Mouse (Mus musculus): ENCODE results near the gene Tnfsf8.

Gene Tnfsf8

DNA sequence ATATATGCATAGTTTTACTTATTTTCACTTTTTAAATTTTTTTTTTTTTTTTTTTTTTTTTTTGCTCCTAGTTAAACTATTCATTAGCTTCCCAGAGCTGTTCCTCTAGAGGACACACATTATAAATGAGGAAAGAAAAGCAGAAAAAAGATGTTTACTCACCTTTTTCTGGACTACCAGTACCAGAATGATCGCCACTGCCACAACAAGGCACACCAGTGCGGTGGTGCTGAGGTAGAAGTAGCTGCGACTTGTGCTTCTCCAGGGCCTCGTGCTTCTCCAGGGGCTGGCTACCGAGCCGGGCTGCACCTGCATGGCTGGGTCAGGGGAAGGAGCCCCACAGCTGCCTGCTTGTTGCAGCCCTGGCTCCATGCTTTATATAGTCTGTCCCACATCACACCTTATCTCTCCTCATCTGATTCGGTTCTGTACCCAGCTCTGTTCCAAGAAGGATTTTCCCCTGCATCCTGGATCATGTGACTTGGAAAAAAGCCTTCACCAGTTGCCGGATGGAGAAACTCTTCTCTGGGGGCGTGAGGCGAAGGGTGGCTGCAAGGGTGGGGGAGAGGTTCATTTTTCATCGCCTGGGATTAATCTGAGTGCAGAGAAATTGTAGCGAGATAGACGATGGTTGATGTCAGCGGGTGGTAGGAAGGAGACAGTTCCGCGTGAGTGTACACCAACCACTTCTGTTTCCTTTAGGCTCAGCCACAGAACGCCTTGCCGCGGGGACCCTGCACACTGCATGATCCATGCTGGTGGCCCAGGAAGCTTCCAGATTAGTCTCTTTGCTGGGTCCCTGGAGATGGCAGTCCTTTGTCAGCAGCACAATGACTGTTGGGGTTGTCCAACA, at the start of gene Tnfsf8:
TSS of gene Tnfsf8 (minus strand) at position 660 of the 853 bp plus-strand sequence.
- no peak for DNase-seq (ENCODE audit: low spot score)

DNA sequence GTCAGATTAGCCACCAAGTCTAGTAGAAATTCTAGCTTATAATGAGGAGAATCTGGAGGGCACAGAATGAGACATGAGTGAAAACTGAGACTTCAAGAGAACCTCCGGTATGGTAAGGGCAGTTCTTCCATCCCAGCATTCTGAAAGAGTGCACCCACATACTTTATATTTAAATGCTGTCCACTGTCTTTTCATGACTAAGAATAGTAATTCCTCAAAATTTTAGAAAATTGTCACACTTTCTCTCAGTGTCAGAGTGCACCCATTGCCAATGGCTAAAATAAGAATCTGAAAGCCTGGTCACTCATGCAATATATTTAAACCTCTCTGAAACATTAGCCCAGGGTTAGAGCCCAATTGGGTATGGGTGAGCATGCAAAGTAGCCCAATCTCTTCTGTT, 47.4 kb upstream of the Tnfsf8 start:
- no peak for DNase-seq (ENCODE audit: low spot score)

DNA sequence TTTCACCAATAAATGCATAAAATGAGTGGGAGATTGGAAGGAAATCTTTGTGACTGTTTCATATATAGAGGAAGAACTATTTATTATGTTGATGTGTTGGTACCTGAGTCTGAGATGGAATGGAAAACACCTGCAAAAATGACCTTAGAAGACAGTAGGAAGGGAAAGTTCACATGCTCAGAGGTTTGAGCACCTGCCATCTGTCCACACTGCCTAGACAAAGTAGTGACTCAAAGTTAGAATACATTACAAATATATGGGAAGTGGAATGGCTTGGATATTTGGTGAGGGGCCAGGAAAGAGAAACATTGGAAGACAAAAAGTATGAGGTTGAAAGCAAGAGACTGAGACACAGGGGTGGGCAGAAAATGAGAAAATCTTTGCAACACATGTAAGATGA, 46.3 kb upstream of the Tnfsf8 start:
- no peak for DNase-seq (ENCODE audit: low spot score)

DNA sequence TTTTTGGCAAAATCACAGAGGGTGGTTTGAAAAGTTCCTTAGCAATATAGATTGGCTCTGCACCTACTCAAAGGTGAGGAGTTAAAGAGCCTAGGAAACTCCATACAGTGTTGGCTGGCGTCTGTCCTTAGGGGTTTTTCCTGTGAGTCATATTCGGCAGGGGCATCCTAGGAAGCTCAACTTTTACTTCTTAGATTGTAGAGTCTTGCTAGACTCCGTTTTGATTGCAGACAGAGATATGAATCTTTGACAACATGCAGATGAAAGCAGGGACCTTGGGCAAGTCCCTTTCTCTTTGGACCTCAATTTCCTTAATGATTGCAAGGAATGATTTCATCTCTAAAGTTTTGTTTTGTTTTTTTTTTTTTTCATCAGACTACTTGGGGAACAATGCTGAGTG, 44.9 kb upstream of the Tnfsf8 start:
- no peak for DNase-seq (ENCODE audit: low spot score)

DNA sequence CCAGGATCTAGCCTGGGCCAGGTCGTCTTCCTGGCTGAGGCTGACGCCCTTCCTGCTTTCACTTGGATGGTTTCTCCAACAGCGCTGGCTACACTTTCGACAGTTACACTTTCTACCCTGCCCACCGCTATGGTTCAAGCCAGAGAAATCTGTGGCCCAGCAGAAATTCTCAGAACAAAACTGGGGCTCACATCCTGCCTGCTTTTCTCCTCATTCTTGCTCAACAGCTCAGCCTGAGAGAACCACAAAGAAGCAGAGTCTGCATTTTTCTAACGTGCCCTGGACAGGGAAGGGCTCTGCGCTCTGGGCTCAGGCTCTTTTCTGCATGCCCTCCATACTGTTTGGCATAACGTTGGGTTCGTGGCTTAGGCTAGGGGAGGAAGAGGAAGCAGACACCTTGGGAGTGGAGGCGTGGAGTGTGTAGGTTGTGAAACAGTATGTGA, 38.0 kb upstream of the Tnfsf8 start:
- DNase-seq (ENCODE audit: low spot score), result no peak

DNA sequence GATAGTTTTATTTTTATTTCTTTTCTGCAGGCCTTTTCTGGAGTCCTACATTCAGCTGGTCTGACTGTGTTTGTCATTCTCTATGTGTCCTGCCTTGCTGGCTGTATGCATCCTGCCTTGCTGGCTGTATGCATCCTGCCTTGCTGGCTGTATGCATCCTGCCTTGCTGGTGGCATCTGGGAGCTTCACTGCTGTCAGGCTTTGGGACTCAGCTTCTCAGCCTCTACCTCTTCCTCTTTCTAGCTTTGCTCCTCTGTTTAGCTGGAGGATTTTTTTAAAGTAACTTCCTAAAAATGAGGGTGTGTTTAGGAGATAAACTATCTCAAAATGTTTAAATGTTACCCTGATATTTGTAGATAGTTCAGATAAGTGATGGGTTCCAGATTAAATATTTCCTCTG, 36.0 kb upstream of the Tnfsf8 start:
- no peak for DNase-seq (ENCODE audit: low spot score)

DNA sequence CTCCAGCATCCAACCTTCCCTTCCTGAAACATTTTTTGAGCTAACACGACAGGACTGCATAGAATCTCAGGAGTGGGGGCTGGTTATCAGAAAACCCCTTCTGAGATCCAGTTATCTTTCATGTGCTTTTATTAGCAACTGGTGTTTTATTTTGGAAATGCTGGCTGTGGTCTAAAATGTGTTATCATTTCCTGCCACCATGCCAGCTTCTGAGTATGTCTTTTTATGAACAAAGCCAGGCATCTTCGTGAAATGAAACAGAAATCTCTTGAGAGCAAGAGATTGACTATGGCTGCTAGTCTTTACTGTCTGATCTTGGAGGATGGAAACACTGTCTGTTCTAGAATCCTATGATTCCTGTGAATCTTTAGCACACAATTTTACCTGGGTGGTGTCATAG, 25.0 kb upstream of the Tnfsf8 start:
- DNase-seq (ENCODE audit: low spot score), result no peak

DNA sequence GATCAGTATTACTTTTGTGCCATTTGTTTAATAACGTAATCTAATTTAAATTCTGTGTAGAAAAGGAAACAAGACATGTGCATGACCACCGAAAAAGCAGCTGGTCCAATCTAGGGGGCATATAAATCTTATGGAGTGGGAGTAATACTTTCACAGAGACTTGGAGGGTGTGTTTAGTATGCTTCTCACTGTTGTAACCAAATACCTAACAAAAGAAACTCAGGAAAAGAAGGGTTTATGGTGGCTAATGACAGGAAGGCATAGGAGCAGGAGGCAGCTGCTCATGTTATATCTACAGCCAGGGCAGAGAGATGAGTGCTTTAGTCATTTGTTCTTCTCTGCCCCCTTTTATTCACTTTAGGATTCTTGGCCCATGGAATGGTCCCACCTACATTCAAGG, 15.6 kb upstream of the Tnfsf8 start:
- DNase-seq (ENCODE audit: low spot score), result no peak

DNA sequence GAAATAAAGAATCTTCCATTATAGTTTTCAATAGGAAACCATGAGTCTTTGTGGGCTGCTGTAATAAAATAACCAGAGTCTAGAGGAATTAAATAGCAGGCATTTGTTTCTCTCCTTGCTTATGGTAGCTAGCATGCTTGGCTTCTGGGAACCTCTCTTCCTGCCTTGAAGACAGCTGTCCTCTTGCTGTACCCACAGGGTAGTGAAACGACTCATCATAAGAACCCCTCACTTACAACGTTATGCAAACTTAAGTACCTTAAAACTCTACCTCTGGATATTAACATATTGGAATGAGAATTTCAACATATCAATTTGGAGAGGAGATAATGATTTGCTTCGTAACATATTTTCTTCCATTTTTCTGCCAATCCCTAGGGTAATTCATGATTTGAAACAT, 14.3 kb upstream of the Tnfsf8 start:
- no peak for DNase-seq (ENCODE audit: low spot score)

DNA sequence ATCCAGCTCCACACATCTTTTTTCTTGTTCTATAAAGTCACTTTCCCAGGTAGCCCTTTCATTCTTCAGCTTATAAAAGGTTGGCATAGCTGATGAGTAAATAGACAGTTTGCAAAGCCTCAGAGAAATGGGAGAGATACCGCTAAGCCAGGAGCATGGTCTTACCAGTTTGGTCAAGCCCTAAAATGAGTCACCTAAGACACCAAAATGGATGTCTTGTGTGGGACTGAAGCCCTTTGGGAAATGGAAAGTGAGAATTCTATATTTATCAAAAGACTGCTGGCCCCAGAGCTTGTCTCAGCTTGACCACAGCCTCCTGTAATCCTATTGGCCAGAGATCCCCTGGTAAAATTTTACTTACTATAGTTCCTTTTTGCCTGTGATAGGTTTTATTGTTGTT, 9.5 kb upstream of the Tnfsf8 start:
- DNase-seq (ENCODE audit: low spot score), result no peak

DNA sequence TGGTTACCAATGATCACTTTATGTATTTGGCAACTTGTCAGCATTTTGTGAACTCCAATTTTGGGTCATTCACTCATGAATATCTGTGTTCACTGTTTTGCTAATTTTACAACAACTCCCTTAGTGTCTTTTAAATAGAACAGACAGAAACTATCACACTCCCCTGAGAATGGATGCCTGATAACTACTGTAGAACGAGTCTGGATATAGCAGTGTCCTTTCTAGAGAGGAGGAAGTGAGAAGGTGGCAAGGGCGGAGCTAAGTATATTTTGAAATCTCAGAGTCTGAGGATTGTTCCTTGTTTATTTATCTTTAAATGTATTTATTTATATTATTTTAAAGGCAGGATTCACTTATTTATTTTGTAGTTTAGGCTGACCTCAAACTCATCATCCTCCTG, 7.6 kb upstream of the Tnfsf8 start:
- no peak for DNase-seq (ENCODE audit: low spot score)

DNA sequence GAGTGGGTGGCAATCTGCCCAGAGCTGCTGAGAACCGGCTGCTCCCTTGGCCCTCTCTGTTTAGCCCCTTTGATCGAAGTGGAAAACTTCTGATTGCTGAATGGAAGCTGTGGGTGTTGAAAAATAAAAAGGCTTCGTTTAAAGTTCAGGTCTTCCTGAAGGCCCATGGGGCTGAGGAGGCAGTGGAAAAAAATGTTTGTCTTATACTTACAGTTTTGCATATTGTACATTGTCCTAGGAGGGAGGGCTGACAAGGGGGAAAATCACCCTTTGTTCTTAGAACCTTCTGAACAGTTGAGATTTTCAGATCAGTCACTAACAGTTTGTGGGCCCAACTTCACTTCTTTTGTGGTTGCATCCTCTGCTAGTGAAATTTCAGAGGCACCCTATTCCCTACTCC, 1.8 kb upstream of the Tnfsf8 start:
- DNase-seq (ENCODE audit: low spot score), result no peak

DNA sequence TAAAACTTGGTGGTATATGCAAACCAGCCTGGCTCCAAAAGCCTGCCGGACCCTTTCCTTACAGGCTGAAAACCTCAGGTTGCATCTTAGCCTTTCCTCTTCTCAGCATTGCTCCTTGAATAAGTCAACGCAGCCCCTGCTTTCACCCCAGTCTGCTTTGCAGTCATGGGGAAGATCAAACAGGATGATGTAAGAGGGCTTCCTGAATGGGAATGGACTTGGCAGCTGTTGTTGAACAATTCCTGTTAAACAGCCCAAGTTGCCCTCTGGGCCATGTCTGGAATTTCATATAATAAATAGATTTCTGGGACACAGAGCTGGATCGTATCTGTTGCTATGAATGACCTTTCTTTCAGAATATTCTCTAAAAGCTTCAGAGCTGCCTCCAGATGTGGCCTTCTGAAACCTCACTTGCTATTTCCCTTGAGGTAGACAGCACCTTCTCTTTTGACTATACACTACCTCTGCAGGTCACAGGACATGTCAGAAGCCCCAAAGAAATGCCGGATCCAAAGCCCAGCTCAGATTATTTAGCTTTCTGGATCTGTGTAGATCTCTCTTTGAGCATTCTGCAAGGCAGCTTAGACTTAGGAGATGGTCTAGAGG, 1.0 kb upstream of the Tnfsf8 start:
- no peak for DNase-seq (ENCODE audit: low spot score)

DNA sequence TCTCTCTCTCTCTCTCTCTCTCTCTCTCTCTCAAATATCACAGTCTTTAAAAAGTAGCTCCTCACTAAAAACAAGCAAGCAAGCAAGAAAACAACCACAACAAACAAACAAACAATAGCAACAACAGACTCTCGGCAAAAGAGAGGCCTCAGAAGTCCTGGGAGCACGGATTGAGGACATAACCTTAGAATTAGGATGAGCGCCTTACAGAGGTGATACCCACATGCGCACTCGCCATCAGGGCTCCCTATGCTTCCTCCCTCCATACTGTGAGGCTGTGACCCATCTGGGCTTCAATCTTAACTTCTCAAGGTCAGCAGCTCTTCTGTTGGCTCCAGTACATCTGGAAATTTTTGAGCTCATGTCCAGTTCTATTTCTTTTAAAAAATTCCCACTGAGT, 911 bp downstream of the Tnfsf8 start:
- no peak for DNase-seq (ENCODE audit: low spot score)

DNA sequence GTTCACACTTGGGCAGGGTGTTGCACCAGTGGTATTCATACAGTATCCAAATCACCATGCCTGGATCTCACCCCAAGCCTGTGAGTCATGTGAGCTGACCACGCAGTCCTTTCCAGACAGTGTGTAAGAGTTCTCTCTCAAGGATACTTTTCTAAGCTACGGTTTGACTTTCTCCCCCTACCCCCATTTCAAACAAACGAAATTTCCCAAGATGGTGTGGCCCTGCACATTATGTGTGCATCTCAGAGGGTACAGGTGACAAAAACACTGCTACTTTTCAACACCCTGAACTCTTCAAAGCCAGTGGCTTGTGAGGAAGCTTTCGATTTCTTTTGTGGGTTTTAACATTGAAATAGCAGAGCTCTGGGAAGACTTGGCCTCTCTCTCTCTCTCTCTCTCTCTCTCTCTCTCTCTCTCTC, 1.4 kb downstream of the Tnfsf8 start:
- no peak for DNase-seq (ENCODE audit: low spot score)

DNA sequence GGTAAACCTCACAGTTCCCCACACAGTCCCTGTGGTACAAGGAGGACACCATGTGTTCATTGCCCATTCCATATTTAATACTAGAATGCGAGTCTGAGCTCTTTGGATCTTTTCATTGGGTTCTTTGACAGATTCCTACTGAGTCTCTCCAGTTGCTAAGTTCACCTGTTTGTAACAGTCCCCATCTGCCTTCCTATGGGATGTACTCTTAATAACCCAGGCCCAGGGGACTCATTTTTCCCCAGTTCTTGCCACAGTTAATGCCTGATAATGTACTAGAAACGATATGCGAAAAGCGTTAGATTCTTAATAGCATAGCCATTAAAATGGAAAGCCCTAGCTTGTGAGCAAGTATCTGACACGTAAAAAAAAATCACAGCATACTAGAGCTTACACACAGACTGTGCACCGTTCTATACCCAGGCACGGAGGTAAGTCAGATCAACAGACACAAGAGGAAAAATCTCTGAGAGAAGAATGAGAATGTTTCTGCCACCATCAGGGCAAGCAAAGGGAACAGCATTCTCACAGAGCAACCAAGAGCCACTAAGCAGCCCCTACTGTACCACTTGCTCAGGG, 2.4 kb downstream of the Tnfsf8 start:
- DNase-seq (ENCODE audit: low spot score), result no peak

DNA sequence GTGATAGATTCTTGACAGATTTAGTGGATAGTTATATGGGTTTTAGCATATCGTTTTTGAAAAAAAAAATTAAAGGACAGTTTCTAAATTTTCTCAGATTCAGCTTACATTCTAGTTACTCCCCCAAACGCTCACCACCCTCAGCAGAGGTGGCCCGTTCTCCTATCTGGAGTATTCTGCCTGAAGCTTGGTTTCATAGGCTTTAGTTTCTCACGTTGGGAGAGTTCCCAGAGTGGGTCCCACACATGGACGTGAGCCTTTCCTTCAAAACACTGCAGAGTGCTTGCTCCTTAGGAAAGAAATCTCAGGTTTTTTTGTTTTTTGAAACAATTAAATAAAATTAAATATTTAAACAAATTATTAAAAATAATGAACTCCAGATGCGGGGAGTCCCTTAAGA, 4.4 kb downstream of the Tnfsf8 start:
- DNase-seq (ENCODE audit: low spot score), result no peak

DNA sequence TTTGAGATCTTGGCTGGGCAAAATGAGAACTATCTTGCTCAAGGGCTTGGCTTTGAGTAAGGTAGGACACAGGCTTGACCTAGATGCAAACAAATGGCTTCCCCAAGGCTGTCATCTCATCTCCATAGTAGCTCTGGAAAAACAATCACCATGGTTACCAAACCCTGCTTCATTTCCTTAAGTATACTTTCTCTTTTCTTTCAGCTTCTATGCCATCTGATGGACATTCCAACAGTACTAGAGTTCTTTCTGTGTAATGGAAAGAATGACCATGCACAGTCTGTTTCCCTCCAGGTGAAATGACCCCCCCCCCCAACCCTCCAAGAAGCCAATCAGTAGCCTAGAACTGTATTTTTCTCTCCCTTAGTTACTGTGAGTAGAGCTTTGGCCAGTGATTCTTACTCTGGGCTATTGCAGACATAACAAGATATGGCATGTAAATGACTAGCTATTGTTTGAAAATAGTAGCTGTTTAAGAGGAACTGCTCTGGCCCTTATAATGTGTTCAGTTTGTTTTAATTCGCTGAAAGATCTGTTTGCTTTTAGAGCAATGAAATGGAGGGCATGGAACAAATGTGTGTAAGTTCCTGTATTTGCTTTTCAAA, 7.3 kb downstream of the Tnfsf8 start:
- DNase-seq (ENCODE audit: low spot score), result no peak

DNA sequence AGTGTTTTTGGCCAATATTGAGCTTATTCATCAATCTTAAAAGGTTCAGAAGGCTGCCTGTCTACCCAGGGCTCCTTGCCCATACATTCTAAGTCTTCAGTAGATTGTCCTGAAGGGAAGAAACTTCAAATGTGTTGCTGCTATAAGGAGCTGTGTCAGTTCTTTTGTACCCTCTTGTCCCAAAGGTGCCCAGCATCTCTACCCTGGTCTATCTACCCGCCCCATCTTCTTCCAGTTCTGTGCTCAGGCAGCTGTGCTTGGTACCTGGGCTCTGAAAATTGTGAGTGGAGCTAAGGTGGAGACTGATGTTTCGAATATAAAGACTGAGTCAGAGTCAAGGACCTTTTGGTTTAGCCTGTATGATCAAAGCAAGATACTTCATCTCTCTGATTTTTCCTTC, 11.1 kb downstream of the Tnfsf8 start:
- no peak for DNase-seq (ENCODE audit: low spot score)

DNA sequence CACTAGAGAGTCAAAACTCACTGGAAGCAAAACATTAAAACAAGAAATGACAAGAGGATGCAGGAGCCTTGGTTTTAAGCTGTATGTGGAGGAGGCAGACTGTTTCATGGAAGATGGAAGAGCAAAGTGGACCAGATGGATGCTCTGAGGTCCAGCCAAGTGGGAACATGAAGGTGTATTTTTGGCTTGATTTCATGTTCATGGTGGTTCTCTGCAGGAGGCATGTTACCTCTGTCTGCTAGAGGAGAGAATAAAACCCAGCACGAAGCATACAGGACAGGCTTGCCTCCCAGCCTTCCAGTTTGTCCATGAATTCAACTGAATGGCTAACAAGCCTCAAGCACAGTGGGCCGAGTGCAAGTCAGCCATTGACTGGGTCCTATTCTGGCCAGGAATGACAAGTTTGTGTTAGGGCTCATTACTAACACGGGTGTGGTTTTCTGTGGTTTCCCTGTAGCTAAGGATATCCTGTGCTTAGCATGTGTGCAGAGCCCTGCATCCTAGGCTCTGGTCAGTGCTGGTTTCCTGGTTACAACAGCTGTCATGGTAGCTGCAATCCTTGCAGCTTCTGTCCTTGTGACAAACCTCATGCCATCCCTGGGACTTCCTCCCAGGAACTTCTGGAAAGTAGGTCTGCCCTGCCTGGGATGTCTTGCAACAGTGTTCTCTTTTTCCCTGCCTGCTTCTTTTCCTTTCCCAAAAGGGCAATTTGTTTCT, 14.1 kb downstream of the Tnfsf8 start:
- DNase-seq (ENCODE audit: low spot score), result no peak

DNA sequence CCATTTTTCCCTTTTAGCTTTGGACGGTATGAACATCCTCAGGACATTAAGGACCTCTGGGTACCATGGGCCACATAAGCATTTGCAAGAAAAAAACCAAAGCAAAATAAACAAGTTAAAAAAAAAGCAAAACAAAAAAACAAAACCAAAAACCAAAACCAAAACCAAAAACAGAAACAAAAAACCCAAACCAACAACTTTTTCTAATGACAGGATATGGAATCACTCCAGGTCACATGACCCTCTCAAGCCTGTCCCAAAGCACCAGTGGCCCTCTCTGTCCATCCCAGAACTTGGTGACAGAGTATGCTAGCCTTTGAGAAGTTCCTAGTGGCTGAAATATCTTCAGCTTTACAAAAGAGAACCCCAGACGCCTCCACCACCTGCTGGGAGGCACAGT, 15.4 kb downstream of the Tnfsf8 start:
- DNase-seq (ENCODE audit: low spot score), result no peak

DNA sequence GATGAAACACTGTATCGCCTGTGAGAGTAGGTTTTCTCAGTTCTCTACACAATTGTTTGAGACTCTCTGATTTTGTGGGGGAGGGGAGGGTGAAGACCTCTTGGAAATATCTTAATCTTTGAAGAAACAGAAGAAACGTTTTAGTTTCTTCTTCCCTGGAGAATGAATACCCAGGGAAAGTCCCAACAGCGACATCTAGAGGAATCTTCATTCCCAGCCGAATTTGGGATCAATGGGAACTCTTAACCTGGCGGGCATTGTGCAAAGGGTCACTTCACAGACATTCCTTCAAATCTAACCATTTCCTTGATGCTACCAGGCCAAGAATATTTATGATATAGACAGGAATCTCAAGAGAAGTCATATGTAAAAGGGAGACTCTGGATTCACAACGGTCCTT, 17.2 kb downstream of the Tnfsf8 start:
- peak; percentile 10 for DNase-seq (ENCODE audit: low spot score)
